Mouse (Mus musculus) left cerebral cortex, adult 2 months (tissue): Measurements from ENCODE around the gene Gm20518. TPM values are rescaled to one million over a fixed set of nuclear protein-coding genes. Genes with fewer than 3 reads are reported as not detected.
A peak's percentile ranks its signal among the peaks of the same experiment; 100 is the strongest.

Source experiments
- DNase-seq, 2 experiments: peaks; one replicate each; pipeline ENCODE4 v3.0.0; 2021 to 2022; ENCODE audit warnings: low spot score in 2 of 2, mixed read lengths in 1 of 2; ENCODE audit errors: extremely low spot score in 1 of 2
- H3K27ac ChIP-seq: fragments of 200-600 bp; 2 replicates; pipeline ENCODE4 v1.8.1; 2022
- H3K4me3 ChIP-seq: fragments of 200-600 bp; 2 replicates; pipeline ENCODE4 v1.8.1; 2022
- CTCF ChIP-seq: fragments of 200-600 bp; IDR thresholded peaks from 2 replicates; pipeline ENCODE4 v1.8.1; 2022; ENCODE audit warnings: antibody characterized with exemption, mild to moderate bottlenecking, moderate library complexity
- intact Hi-C: fragments of 180-260 bp; cut with DNase I; formaldehyde crosslinking; loops from one replicate; pipeline ENCODE4 v1.15.1; 2025
- total RNA-seq, 2 experiments: library from RNA; stranded (reverse); gene quantifications; 2 replicates each; pipeline ENCODE4 v1.2.3; 2021

The Gm20518 gene
- total RNA-seq, 2 experiments from 2014 or later: 2.3 to 3.2 TPM

- intact Hi-C loops: loop anchor here (5.0 to 10.0 kb wide), 2 partner anchors 119 to 307 kb away; partner anchors contain the start of gene Zdhhc8
- TF ChIP-seq CTCF: no peak
- Histone ChIP-seq H3K4me3 (peak within 1 kb of the TSS; percentile 89), H3K27ac (peak within 1 kb of the TSS; percentile 89)
- DNase-seq: peak; percentile 80 to 85
Observed at GRCm38 (mm10) chr16:17928087-17928580, 36.7 kb upstream of the Gm20518 start, which contains the start of gene Slc25a1. Gene Slc25a1 (minus strand): TSS chr16:17928219.

- intact Hi-C loops: loop anchor here (5.0 to 10.0 kb wide), 2 partner anchors 120 to 307 kb away; partner anchors contain the start of gene Zdhhc8
- DNase-seq: peak; percentile 33 to 39
- no peak for TF ChIP-seq CTCF
- Histone ChIP-seq H3K4me3 (peak overlapping the region; percentile 89), H3K27ac (peak overlapping the region; percentile 89)
Observed at GRCm38 (mm10) chr16:17927351-17928082, 36.0 kb upstream of the Gm20518 start.

GRCm38 (mm10) chr16:17922163-17922538 lies 30.7 kb upstream of the Gm20518 start:
- DNase-seq: no peak
- peak overlapping the region; percentile 90 for H3K27ac ChIP-seq
- intact Hi-C loops: loop anchor here (10.0 kb wide), 1 partner anchor 313 kb away; the partner anchor contains the start of gene Zdhhc8
- H3K4me3 ChIP-seq: peak overlapping the region; percentile 78
- no peak for TF ChIP-seq CTCF

- TF ChIP-seq CTCF: peak; percentile 77
- Histone ChIP-seq H3K4me3 (peak overlapping the region; percentile 78), H3K27ac (peak overlapping the region; percentile 90)
- DNase-seq: peak; percentile 96
- intact Hi-C loops: loop anchor here (10.0 kb wide), 1 partner anchor 313 kb away; the partner anchor contains the start of gene Zdhhc8
Observed at GRCm38 (mm10) chr16:17921325-17922162, 30.1 kb upstream of the Gm20518 start.

- Histone ChIP-seq H3K4me3 (no peak overlapping the region), H3K27ac (no peak overlapping the region)
- DNase-seq: no peak
- no peak for TF ChIP-seq CTCF
- intact Hi-C loops: loop anchor here (10.0 kb wide), 1 partner anchor 314 kb away; the partner anchor contains the start of gene Zdhhc8
Observed at GRCm38 (mm10) chr16:17920586-17920985, 29.1 kb upstream of the Gm20518 start.

GRCm38 (mm10) chr16:17914307-17915249 lies 23.1 kb upstream of the Gm20518 start, which contains the start of gene Gsc2:
Gene Gsc2 (minus strand): TSS chr16:17915059.
- Histone ChIP-seq H3K4me3 (peak within 1 kb of the TSS; percentile 25), H3K27ac (no peak within 1 kb of the TSS)
- no peak for DNase-seq
- intact Hi-C loops: no loop called here
- TF ChIP-seq CTCF: no peak

- peak; percentile 98 for TF ChIP-seq CTCF
- peak; percentile 92 for DNase-seq
- Histone ChIP-seq H3K27ac (peak within 1 kb of the TSS; percentile 90), H3K4me3 (peak within 1 kb of the TSS; percentile 84)
- intact Hi-C loops: loop anchor here (1.0 to 2.0 kb wide), 2 partner anchors 75 to 138 kb away; no protein-coding TSS in a partner anchor
Observed at GRCm38 (mm10) chr16:17911052-17911595, 19.7 kb upstream of the Gm20518 start, which contains the start of gene Ess2. Gene Ess2 (minus strand): TSS chr16:17911348.

GRCm38 (mm10) chr16:17898462-17898861 lies 7.0 kb upstream of the Gm20518 start, which contains the start of the genes Dgcr2 and Tssk2:
Gene Dgcr2 (minus strand): TSS chr16:17898562.
Gene Tssk2 (plus strand): TSS chr16:17898637.
- H3K4me3 ChIP-seq: no peak within 1 kb of the TSS
- no peak for DNase-seq
- H3K27ac ChIP-seq: no peak within 1 kb of the TSS
- no peak for TF ChIP-seq CTCF
- intact Hi-C loops: no loop called here

GRCm38 (mm10) chr16:17896091-17896490 lies 4.6 kb upstream of the Gm20518 start:
- no peak for DNase-seq
- H3K4me3 ChIP-seq: no peak overlapping the region
- intact Hi-C loops: no loop called here
- H3K27ac ChIP-seq: no peak overlapping the region
- no peak for TF ChIP-seq CTCF

GRCm38 (mm10) chr16:17893923-17894322 lies 2.5 kb upstream of the Gm20518 start, which contains the start of gene Tssk1:
Gene Tssk1 (plus strand): TSS chr16:17894223.
- intact Hi-C loops: no loop called here
- Histone ChIP-seq H3K4me3 (no peak within 1 kb of the TSS), H3K27ac (no peak within 1 kb of the TSS)
- TF ChIP-seq CTCF: no peak
- DNase-seq: no peak
